Mouse (Mus musculus) left cerebral cortex, postnatal 25 days (tissue): ENCODE data around the gene Pou2f1. TPM values are rescaled to one million over a fixed set of nuclear protein-coding genes. Genes with fewer than 3 reads are reported as not detected.

ENCODE experiments used
- DNase-seq, 2 experiments: peaks; one replicate each; pipeline ENCODE4 v3.0.0; 2022; ENCODE audit warnings: low spot score in 2 of 2, mixed read lengths in 1 of 2
- intact Hi-C: fragments of 180-260 bp; cut with DNase I; formaldehyde crosslinking; loops from one replicate; pipeline ENCODE4 v1.15.1; 2025
- total RNA-seq, 2 experiments: library from RNA; stranded (reverse); gene quantifications; 2 replicates each; pipeline ENCODE4 v1.2.3; 2021

The Pou2f1 gene
- total RNA-seq, 2 experiments from 2014 or later: 14.3 to 21.5 TPM

GRCm38 (mm10) chr1:165969001-165969690 lies 33.3 kb downstream of the Pou2f1 start:
- intact Hi-C loops: no loop called here
- no peak for DNase-seq

- DNase-seq: peak; percentile 62
- intact Hi-C loops: loop anchor here (2.0 kb wide), 2 partner anchors 112 to 188 kb away; no protein-coding TSS in a partner anchor
Observed at GRCm38 (mm10) chr1:165967027-165967654, 35.3 kb downstream of the Pou2f1 start.

GRCm38 (mm10) chr1:165966156-165966914 lies 36.1 kb downstream of the Pou2f1 start:
- DNase-seq: no peak
- intact Hi-C loops: loop anchor here (2.0 kb wide), 2 partner anchors 112 to 188 kb away; no protein-coding TSS in a partner anchor

DNA sequence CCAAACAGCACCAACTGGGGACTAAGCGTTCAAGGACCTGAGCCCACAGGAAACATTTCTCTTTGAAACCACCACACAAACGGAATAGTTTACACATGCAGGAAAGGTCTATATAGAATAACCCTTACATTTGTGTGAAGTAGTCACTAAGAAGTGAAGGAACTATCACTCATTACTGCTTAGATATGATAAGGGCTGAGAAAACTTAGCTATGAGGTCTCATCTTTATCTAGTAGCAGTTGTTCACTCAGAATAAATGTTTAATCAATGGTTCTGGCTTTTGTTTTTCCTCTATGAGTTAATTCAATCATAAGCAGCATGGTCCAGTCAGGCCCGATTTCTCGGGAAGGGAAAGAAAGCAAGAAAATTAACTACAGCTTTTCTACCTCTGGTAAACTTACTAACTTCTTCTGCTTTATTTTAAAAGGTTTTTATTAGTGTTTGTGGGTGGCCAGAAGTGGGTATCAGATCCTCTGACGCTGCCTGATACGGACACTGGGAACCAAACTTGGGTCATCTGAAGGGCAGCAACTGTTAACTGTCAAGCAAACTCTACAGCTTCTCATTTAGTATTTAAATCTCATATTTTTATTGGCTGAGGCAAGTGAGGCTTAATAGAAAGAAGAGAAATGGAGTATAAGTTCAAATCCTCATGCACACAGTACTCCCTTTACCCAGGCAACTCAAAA lies 40.7 kb downstream of the Pou2f1 start:
- intact Hi-C loops: no loop called here
- no peak for DNase-seq

DNA sequence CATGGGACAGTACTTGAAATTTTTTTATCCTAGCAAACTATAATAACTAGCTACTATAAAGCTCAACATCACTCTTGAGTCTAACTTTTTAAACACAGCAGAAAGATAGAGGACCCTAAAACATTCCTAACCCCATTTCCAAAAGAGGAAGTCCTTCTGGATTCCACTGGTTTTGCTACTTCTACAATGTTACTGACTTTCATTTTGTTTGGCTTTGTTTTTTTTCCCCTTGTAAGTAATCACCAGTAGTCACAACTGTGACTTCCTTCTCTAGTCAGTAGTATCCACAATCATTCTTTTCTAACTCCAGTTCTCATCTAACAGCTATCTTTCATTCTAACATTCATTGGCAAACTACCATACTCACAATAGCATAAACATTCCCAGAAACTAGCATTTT lies 44.3 kb downstream of the Pou2f1 start:
- intact Hi-C loops: no loop called here

DNA sequence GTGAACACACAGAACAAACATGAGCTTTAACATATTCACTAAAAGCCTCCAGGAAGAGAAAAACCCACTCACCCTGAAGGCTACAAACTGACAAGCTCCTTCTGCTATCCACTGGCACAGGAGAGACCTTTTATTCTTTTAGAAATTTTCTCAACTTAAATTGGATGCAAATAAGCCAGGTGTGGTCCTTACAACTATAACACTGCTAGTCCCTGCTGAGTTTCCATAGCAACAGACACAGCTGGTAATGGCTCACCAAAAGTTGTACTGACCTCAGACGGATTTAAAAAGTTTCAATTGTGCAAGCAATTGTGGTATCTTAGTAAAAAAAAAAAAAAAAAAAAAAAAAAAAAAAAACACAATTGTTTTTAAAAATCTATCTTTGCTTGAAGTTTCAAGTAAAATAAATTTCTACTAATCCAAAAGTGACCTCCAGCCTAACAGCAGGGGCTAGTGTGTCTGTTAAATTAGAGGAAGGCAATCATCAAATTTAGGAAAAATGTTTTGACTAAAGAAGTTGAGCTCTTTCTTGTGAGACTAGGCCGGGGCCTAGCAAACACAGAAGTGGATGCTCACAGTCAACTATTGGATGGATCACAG lies 54.2 kb downstream of the Pou2f1 start:
- intact Hi-C loops: no loop called here
- DNase-seq: no peak

More for the DNA sequence above, 44.3 kb downstream of the Pou2f1 start:
- DNase-seq: no peak

- DNase-seq: peak in 1 of 2 experiments; percentile 57
- intact Hi-C loops: no loop called here
Observed at GRCm38 (mm10) chr1:165943270-165943669, 59.2 kb downstream of the Pou2f1 start.

DNA sequence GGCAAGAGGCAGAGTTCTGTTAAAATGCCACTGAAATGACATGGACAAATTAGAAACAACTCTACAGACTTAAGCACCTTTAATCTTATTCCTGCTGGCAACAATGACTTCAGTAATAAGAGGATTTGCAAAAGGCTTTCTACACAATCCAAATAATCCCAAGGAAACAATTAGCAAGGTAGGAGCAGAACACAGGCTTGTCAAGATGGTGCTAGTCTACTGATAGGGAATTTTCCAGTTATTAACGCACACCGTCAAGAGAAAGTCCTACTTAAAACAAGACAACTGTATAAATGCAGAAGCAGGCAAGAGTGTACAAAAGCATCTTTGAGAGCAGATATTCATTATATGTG lies 67.0 kb downstream of the Pou2f1 start:
- no peak for DNase-seq
- intact Hi-C loops: no loop called here

DNA sequence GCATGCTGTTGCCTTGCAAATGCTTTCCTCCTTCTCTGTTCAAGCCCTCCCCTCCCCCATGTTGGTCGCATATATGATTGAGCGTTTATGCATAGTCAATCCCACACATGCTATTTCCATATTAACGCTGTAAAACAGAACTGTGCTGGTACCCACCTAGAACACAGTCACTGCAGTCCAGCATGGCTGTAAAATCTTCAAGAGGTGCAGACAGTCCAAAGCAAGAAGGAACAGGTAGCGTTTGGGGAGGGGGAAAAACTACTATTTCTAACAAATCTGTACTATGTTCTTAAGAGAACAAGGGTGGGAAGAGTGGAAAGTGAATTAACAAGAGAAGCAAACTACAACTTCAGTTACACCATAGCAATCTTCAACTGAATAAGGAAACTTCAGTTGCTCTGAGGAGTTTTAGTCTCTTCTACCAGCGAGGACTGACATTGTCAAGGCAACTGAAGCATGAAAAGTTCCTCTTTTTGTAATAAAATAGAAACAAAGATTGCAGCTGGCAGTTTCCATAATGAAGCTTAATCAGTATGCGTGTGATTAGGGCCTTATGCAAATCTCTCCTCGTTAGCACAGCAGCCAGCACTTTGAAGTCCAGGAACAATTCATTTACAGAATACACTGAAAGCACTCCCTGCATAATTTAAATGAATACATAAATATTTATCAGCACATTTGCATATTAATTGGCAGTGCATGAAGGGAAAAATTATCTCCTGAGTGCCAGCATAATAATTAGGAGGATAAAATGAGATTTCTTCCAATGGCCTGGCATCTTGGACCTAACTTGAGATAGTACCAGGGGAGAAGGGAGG lies 67.6 kb downstream of the Pou2f1 start:
- DNase-seq: peak; percentile 32 to 70
- intact Hi-C loops: no loop called here

GRCm38 (mm10) chr1:165933915-165934647 lies 68.4 kb downstream of the Pou2f1 start:
- DNase-seq: no peak
- intact Hi-C loops: no loop called here

DNA sequence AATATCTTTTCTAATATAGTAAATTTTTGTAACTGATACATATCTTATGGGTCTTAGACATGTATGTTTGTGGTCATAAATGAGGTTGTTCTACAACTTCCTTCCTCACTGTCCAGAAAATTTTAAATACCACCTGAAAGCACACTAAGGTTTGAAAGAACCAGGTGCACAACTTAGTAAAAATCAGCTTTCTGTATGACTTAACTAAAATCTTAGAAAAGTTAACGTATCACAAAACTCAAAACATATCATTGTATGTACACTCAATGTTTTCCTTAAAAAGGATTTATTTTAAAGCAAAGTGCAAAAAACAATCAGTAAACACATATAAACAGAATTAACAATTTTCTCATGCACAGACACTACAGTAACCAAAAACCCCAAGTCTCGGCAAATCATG lies 69.6 kb downstream of the Pou2f1 start:
- no peak for DNase-seq
- intact Hi-C loops: no loop called here

- no peak for DNase-seq
- intact Hi-C loops: no loop called here
Observed at GRCm38 (mm10) chr1:165930510-165930909, 72.0 kb downstream of the Pou2f1 start.

GRCm38 (mm10) chr1:165927507-165928279 lies 74.8 kb downstream of the Pou2f1 start:
- intact Hi-C loops: no loop called here
- no peak for DNase-seq

GRCm38 (mm10) chr1:165925207-165925606 lies 77.3 kb downstream of the Pou2f1 start:
- DNase-seq: no peak
- intact Hi-C loops: no loop called here

DNA sequence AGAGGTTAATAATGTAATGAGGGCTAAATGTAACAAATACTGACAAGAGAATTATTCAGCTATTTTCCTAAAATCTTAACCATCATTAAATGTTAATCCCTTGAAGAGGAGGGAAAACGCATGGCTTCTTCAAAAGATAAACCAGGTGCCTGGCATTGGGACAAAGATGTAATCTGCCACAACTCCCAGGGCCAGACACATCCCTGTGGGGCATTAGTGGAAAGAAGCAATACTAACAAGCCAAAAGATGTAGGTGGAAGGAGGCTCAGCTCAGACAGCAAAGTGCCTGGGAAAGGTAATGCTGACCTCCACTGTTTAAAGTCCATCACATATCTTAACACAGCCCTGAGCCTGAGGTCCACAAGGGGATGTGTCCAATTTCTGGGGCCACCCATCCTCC lies 80.0 kb downstream of the Pou2f1 start:
- DNase-seq: no peak
- intact Hi-C loops: no loop called here

- intact Hi-C loops: no loop called here
- no peak for DNase-seq
Observed at GRCm38 (mm10) chr1:165921026-165921425, 81.5 kb downstream of the Pou2f1 start.

DNA sequence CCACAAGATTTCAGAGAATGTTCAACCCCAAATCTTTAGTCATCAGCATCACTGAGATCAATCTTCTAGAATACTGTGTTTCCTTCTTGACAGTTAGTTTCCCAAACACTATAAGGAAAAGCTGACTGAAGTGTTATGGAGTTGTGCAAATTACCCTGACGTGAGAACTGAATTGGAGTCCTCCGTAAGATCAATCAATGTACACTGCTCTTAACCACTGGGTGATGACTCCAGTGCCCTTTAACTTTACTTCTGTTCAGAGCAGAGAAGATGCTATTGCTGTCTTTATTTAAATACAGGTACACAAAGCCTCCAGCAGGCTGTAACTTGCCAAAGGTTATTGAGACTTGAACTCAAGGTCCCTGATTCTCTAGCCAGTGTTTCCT lies 88.1 kb downstream of the Pou2f1 start:
- intact Hi-C loops: no loop called here
- DNase-seq: no peak
